In genomic region chr3:51225226-51225750, GRCm38 (mm10) we compare ENCODE assay signal across 9 mouse cellular contexts. TPM values are rescaled to one million over a fixed set of nuclear protein-coding genes. Genes with fewer than 3 reads are reported as not detected.
DNase-seq lines count a peak whose midpoint lies in the region; ATAC-seq and TF ChIP-seq lines count a peak whose summit lies in the region.
"Had no signal": no experiment of that assay in that cellular context is flagged by ENCODE, and none has a peak within 500 bp of the region (broad histone marks: within the 10 kb centered on the region; RNA-seq: fewer than 3 reads in every experiment).

No protein-coding gene starts in this region.

- H3K36me3 ChIP-seq in spleen, adult 2 months (ENCODE audit: control insufficient read depth, insufficient read depth, low read length), result no peaks in the 10 kb centered on the region
- peaks cover 19% of the 10 kb centered on the region for H3K36me3 ChIP-seq in forebrain, embryonic 10.5 days (replicated peaks)
- H3K36me3 ChIP-seq in liver, embryonic 11.5 days (ENCODE audit: control insufficient read depth, insufficient read depth, low read length), result peaks cover 3% of the 10 kb centered on the region; the same call in 1 of the 2 replicates
- H3K36me3 ChIP-seq in stomach, embryonic 15.5 days, result no peaks in the 10 kb centered on the region

- DNase-seq in spleen, adult 2 months (ENCODE audit: low read depth in 1 of 2, low spot score in 2 of 2), result no peak
- DNase-seq in spleen, postnatal 36 days (ENCODE audit: low spot score in 2 of 2), result no peak
- peak; percentile 61 for DNase-seq in forebrain, embryonic 10.5 days (ENCODE audit: extremely low spot score, low spot score)
- peak; percentile 68 for DNase-seq in liver, embryonic 11.5 days (ENCODE audit: low spot score)
- DNase-seq in left cerebral cortex, postnatal 10 days (ENCODE audit: extremely low spot score in 1 of 2, low spot score in 2 of 2), result no peak
- no peak for DNase-seq in cerebellum, adult 11 months
- no peak for DNase-seq in testis, postnatal 14 days (ENCODE audit: low spot score)
- DNase-seq: right cerebral cortex, adult 18-20 months had no signal

- no peaks in the 10 kb centered on the region for H3K27me3 ChIP-seq in spleen, adult 2 months (ENCODE audit: control insufficient read depth, insufficient read depth, low read length)
- H3K27me3 ChIP-seq in forebrain, embryonic 10.5 days (ENCODE audit: poor library complexity, severe bottlenecking), result peaks cover 7% of the 10 kb centered on the region
- no peaks in the 10 kb centered on the region for H3K27me3 ChIP-seq in liver, embryonic 11.5 days (replicated peaks; ENCODE audit: control insufficient read depth, insufficient read depth, low read length)
- no peaks in the 10 kb centered on the region for H3K27me3 ChIP-seq in stomach, embryonic 15.5 days (replicated peaks)

- 0 out of 2 replicates have a peak, but pooled peaks have one; percentile 1 for ATAC-seq in liver, embryonic 11.5 days (replicated peaks; ENCODE audit: low FRiP score)
- no peak; the same call in 1 of the 2 replicates for ATAC-seq in stomach, embryonic 15.5 days (ENCODE audit: insufficient read depth, low FRiP score, low read depth)

- TF ChIP-seq POLR2A in spleen, adult 2 months (IDR thresholded peaks at IDR 0.05; ENCODE audit: low read depth, low read length), result no peak

- H3K9ac ChIP-seq in liver, embryonic 11.5 days (ENCODE audit: low read depth, low read length), result peak overlapping the region; percentile 99
- peak overlapping the region; percentile 82 for H3K9ac ChIP-seq in stomach, embryonic 15.5 days

- H3K4me2 ChIP-seq in liver, embryonic 11.5 days, result peak overlapping the region; percentile 94
- peak overlapping the region; percentile 71 for H3K4me2 ChIP-seq in stomach, embryonic 15.5 days

- 4% methylated on average over 39 of the region's 39 CpGs for WGBS in spleen, adult 2 months
- 2% methylated on average over 39 of the region's 39 CpGs for WGBS in forebrain, embryonic 10.5 days
- WGBS in liver, embryonic 11.5 days, result 1% methylated on average over 33 of the region's 39 CpGs
- 1% methylated on average over 39 of the region's 39 CpGs for WGBS in stomach, embryonic 15.5 days

- H3K4me1 ChIP-seq in spleen, adult 2 months (ENCODE audit: control insufficient read depth, insufficient read depth, insufficient read length), result no peaks in the 10 kb centered on the region
- H3K4me1 ChIP-seq in forebrain, embryonic 10.5 days, result peaks cover 45% of the 10 kb centered on the region
- H3K4me1 ChIP-seq in liver, embryonic 11.5 days (replicated peaks; ENCODE audit: control insufficient read depth, insufficient read depth, low read length), result peaks cover 26% of the 10 kb centered on the region
- H3K4me1 ChIP-seq in stomach, embryonic 15.5 days, result no peaks in the 10 kb centered on the region; the same call in 1 of the 2 replicates

- peak overlapping the region; percentile 66 for H3K4me3 ChIP-seq in spleen, adult 2 months (ENCODE audit: extremely low read depth, insufficient read depth, insufficient read length)
- peak overlapping the region; percentile 94 for H3K4me3 ChIP-seq in forebrain, embryonic 10.5 days
- peak overlapping the region; percentile 98 for H3K4me3 ChIP-seq in liver, embryonic 11.5 days (ENCODE audit: low read depth, low read length)
- peak overlapping the region; percentile 94 for H3K4me3 ChIP-seq in stomach, embryonic 15.5 days (replicated peaks)

- intact Hi-C loops in left cerebral cortex, postnatal 10 days (cut with DNase I), result no loop called here

- no peak for TF ChIP-seq CTCF in spleen, adult 2 months (IDR thresholded peaks at IDR 0.05; ENCODE audit: extremely low read depth, insufficient read depth, insufficient read length, insufficient replicate concordance)

- no peak overlapping the region for H3K27ac ChIP-seq in spleen, adult 2 months (ENCODE audit: insufficient read depth, low read length)
- H3K27ac ChIP-seq in forebrain, embryonic 10.5 days, result peak overlapping the region; percentile 99
- peak overlapping the region; percentile 92 for H3K27ac ChIP-seq in liver, embryonic 11.5 days (ENCODE audit: low read depth, low read length)
- peak overlapping the region; percentile 92 for H3K27ac ChIP-seq in stomach, embryonic 15.5 days

- no peaks in the 10 kb centered on the region for H3K9me3 ChIP-seq in forebrain, embryonic 10.5 days
- H3K9me3 ChIP-seq in liver, embryonic 11.5 days (ENCODE audit: control insufficient read depth, low read length), result no peaks in the 10 kb centered on the region
- H3K9me3 ChIP-seq in stomach, embryonic 15.5 days, result no peaks in the 10 kb centered on the region

RNA-seq across cellular contexts. Expression of gene Noct, which starts 1.0 kb away (rescaled TPM):
- 6.1 and 8.8 TPM in 2 replicates for polyA plus RNA-seq in spleen, adult 2 months (2012; rRNA removed)
- 11.2 and 11.3 TPM in 2 replicates for polyA plus RNA-seq in forebrain, embryonic 10.5 days (2016; fragmentation: Nextera tagmentation; extraction: Ambion mirVana)
- polyA plus RNA-seq in liver, embryonic 11.5 days (2014; fragmentation: Nextera tagmentation; extraction: Ambion mirVana), result 29.0 and 30.7 TPM in 2 replicates
- polyA plus RNA-seq in stomach, embryonic 15.5 days (2015; fragmentation: Nextera tagmentation; extraction: Ambion mirVana), result 8.5 and 9.3 TPM in 2 replicates
- total RNA-seq in left cerebral cortex, postnatal 10 days (2021), result 10 to 100 TPM; 49.0 to 51.0 TPM

Comparison
In these comparisons a context has a peak if more than half of its experiments do, and no peak if none do; other contexts are left out.
1. DNase-seq: peak in forebrain, embryonic 10.5 days (single experiment) and liver, embryonic 11.5 days (single experiment); none in spleen, adult 2 months (0 of 2), spleen, postnatal 36 days (0 of 2), left cerebral cortex, postnatal 10 days (0 of 2), cerebellum, adult 11 months (single experiment) and testis, postnatal 14 days (single experiment).
2. Peak in every context shown above with its lines, with median percentiles within 50 percentile points of each other: H3K4me3 ChIP-seq.